Mouse (Mus musculus): ENCODE data around the gene Itga10. TPM values are rescaled to one million over a fixed set of nuclear protein-coding genes. Genes with fewer than 3 reads are reported as not detected.
"Not testable (repeated sequence)": the region's sequence is repeated elsewhere in the genome, so short reads cannot be mapped to it uniquely, and the experiment has no call there.

The Itga10 gene
- total RNA-seq (2015; ENCODE audit: low replicate concordance) = 0.36 TPM in 1 of 2 replicates, not detected in the other
- not detected in 2 replicates for total RNA-seq (2017; ENCODE audit: low replicate concordance)

GRCm38 (mm10) chr3:96645018-96645649, at the start of gene Itga10:
Gene Itga10, plus strand, starts transcription at chr3:96645584.
- peak; percentile 66 for ATAC-seq (replicated peaks; ENCODE audit: low FRiP score, poor library complexity, severe bottlenecking)

GRCm38 (mm10) chr3:96595661-96596060, 49.7 kb upstream of the Itga10 start:
- ATAC-seq (replicated peaks; ENCODE audit: low FRiP score, poor library complexity, severe bottlenecking) = no peak

GRCm38 (mm10) chr3:96596228-96596707, 49.1 kb upstream of the Itga10 start, which contains the start of gene Ankrd34a:
Gene Ankrd34a, plus strand, starts transcription at chr3:96596636.
- ATAC-seq (replicated peaks; ENCODE audit: low FRiP score, poor library complexity, severe bottlenecking) = no peak

GRCm38 (mm10) chr3:96596855-96597254, 48.5 kb upstream of the Itga10 start:
- ATAC-seq (replicated peaks; ENCODE audit: low FRiP score, poor library complexity, severe bottlenecking) = no peak

GRCm38 (mm10) chr3:96597435-96597891, 47.9 kb upstream of the Itga10 start:
- ATAC-seq (replicated peaks; ENCODE audit: low FRiP score, poor library complexity, severe bottlenecking) = no peak

GRCm38 (mm10) chr3:96598156-96599068, 47.0 kb upstream of the Itga10 start:
- no peak for ATAC-seq (replicated peaks; ENCODE audit: low FRiP score, poor library complexity, severe bottlenecking)

- ATAC-seq (replicated peaks; ENCODE audit: low FRiP score, poor library complexity, severe bottlenecking) = no peak
Measured at GRCm38 (mm10) chr3:96599069-96599393, 46.4 kb upstream of the Itga10 start.

- no peak for ATAC-seq (replicated peaks; ENCODE audit: low FRiP score, poor library complexity, severe bottlenecking)
Measured at GRCm38 (mm10) chr3:96599411-96599810, 46.0 kb upstream of the Itga10 start.

GRCm38 (mm10) chr3:96600639-96601250, 44.6 kb upstream of the Itga10 start, which contains the start of gene Lix1l:
Gene Lix1l, plus strand, starts transcription at chr3:96601149.
- ATAC-seq (replicated peaks; ENCODE audit: low FRiP score, poor library complexity, severe bottlenecking) = no peak

- no peak for ATAC-seq (replicated peaks; ENCODE audit: low FRiP score, poor library complexity, severe bottlenecking)
Measured at GRCm38 (mm10) chr3:96601251-96601787, 44.1 kb upstream of the Itga10 start.

- no peak for ATAC-seq (replicated peaks; ENCODE audit: low FRiP score, poor library complexity, severe bottlenecking)
Measured at GRCm38 (mm10) chr3:96601941-96602703, 43.3 kb upstream of the Itga10 start.

GRCm38 (mm10) chr3:96602704-96603084, 42.7 kb upstream of the Itga10 start:
- ATAC-seq (replicated peaks; ENCODE audit: low FRiP score, poor library complexity, severe bottlenecking) = no peak

GRCm38 (mm10) chr3:96603311-96603710, 42.1 kb upstream of the Itga10 start:
- no peak for ATAC-seq (replicated peaks; ENCODE audit: low FRiP score, poor library complexity, severe bottlenecking)

GRCm38 (mm10) chr3:96606007-96606406, 39.4 kb upstream of the Itga10 start:
- not testable (repeated sequence) for ATAC-seq (replicated peaks; ENCODE audit: low FRiP score, poor library complexity, severe bottlenecking)

GRCm38 (mm10) chr3:96606618-96607017, 38.8 kb upstream of the Itga10 start:
- no peak for ATAC-seq (replicated peaks; ENCODE audit: low FRiP score, poor library complexity, severe bottlenecking)

- ATAC-seq (replicated peaks; ENCODE audit: low FRiP score, poor library complexity, severe bottlenecking) = no peak
Measured at GRCm38 (mm10) chr3:96617941-96618340, 27.4 kb upstream of the Itga10 start.

GRCm38 (mm10) chr3:96623201-96623600, 22.2 kb upstream of the Itga10 start:
- ATAC-seq (replicated peaks; ENCODE audit: low FRiP score, poor library complexity, severe bottlenecking) = no peak

GRCm38 (mm10) chr3:96629729-96630600, 15.4 kb upstream of the Itga10 start, which contains the start of gene Rbm8a:
Gene Rbm8a, plus strand, starts transcription at chr3:96629933.
- peak; percentile 97 for ATAC-seq (replicated peaks; ENCODE audit: low FRiP score, poor library complexity, severe bottlenecking)
